Mouse (Mus musculus): ENCODE results near the gene Svop.

- no peak for TF ChIP-seq CTCF (IDR thresholded peaks at IDR 0.05; ENCODE audit: extremely low read depth, insufficient read depth, insufficient read length, insufficient replicate concordance)
- TF ChIP-seq POLR2A (IDR thresholded peaks at IDR 0.05; ENCODE audit: low read depth, low read length) = no peak
Measured at GRCm38 (mm10) chr5:114137481-114138276, 46.3 kb upstream of the Svop start.
